Mouse (Mus musculus): ENCODE results near the gene Clec10a. TPM values are rescaled to one million over a fixed set of nuclear protein-coding genes. Genes with fewer than 3 reads are reported as not detected.

The Clec10a gene
- 1.6 TPM for total RNA-seq (2023)

DNA sequence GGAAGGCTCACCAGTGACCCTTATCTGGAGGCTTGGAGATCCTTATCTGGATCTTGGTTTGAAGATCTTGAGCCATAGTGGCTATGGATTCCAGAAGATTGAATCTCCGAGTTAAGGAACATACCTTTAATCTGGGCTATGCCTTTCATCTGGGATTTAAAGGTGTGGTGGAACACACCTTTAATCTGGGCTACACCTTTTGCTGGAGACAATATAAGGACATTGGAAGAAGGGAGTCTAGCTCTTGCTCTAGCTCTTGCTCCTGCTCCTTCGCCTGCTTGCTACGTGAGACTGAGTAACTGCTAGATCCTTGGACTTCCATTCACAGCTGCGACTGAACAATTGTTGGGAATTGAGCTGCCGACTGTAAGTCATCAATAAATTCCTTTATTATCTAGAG lies at the start of gene Clec10a:
Gene Clec10a, plus strand, starts transcription at position 301 of the 400 bp plus-strand sequence.

DNA sequence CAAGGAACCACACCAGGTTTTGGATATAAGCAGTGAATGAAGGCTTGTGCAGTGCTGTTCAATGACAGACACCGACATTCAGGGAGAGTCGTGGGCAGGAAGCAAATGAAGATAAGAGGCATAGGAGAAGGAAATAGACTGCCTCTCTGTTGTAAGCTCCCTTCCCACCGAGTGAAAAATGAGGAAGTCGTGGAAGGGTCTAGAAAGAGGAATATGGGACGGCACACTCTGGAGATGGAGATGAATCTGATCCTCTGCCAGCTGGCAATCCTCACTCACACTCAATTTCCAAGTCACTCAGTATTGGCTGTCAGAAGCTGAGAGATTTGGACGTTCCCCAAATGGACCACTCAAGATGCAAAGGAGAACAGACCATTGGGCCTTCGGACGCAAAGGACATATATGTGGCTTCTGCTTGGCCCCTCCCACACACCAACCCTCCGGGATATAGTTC lies 26.0 kb upstream of the Clec10a start, which contains the start of gene Mgl2:
Gene Mgl2, plus strand, starts transcription at position 404 of the 454 bp plus-strand sequence.

DNA sequence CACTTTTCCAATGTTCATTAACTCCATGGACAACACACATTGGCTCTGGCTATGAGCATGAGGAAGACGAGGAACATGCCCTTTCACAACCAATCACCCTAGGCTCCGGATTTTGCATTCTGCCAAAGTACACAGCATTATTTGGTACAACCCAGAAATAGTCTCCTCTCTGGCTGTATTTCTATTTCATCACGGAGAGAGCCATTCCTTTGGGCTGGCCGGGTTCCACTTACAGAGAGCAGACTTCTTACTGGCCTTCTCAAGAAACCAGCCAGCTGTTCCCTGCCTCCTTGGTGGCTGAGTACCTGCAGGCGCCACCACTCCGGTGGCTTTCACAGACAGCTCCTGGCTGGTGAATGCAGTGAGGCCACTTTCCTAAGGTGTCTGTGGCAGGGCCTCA lies 56.4 kb downstream of the Clec10a start, which contains the start of gene Slc16a11:
Gene Slc16a11, plus strand, starts transcription at position 330 of the 400 bp plus-strand sequence.

Other genes starting within 250 kb of the Clec10a start
- gene Gps2, start 242.3 kb upstream of the Clec10a start, total RNA-seq (2023), result 149 TPM
- gene Eif5a, start 234.2 kb upstream of the Clec10a start, total RNA-seq (2023), result 316 TPM
- gene Ybx2, start 220.4 kb upstream of the Clec10a start, total RNA-seq (2023), result not detected
- not detected for gene Slc2a4, start 208.0 kb upstream of the Clec10a start, total RNA-seq (2023)
- gene Cldn7, start 191.4 kb upstream of the Clec10a start, total RNA-seq (2023), result not detected
- gene Ctdnep1, start 175.0 kb upstream of the Clec10a start, total RNA-seq (2023), result 107 TPM
- 43.9 TPM for gene Elp5, start 173.7 kb upstream of the Clec10a start, total RNA-seq (2023)
- gene Gabarap, start 165.1 kb upstream of the Clec10a start, total RNA-seq (2023), result 190 TPM
- gene Phf23, start 160.4 kb upstream of the Clec10a start, total RNA-seq (2023), result 72.5 TPM
- gene Dvl2, start 155.6 kb upstream of the Clec10a start, total RNA-seq (2023), result 39.2 TPM
- gene Acadvl, start 140.8 kb upstream of the Clec10a start, total RNA-seq (2023), result 79.5 TPM
- 41.1 TPM for gene Dlg4, start 139.3 kb upstream of the Clec10a start, total RNA-seq (2023)
- not detected for gene Asgr1, start 102.1 kb upstream of the Clec10a start, total RNA-seq (2023)
- gene Asgr2, start 63.6 kb upstream of the Clec10a start, total RNA-seq (2023), result not detected
- gene Mgl2, start 25.9 kb upstream of the Clec10a start, total RNA-seq (2023), result not detected
- not detected for gene Slc16a11, start 56.6 kb downstream of the Clec10a start, total RNA-seq (2023)
- gene Slc16a13, start 64.9 kb downstream of the Clec10a start, total RNA-seq (2023), result 3.4 TPM
- 0.77 TPM for gene Bcl6b, start 73.6 kb downstream of the Clec10a start, total RNA-seq (2023)
- 70.5 TPM for gene 0610010K14Rik, start 81.7 kb downstream of the Clec10a start, total RNA-seq (2023)
- 4.8 TPM for gene Gm21988, start 83.6 kb downstream of the Clec10a start, total RNA-seq (2023)
- 68.2 TPM for gene Rnasek, start 83.6 kb downstream of the Clec10a start, total RNA-seq (2023)
- gene Alox12, start 99.2 kb downstream of the Clec10a start, total RNA-seq (2023), result 1.1 TPM
- not detected for gene Alox12e, start 166.4 kb downstream of the Clec10a start, total RNA-seq (2023)
- 0.68 TPM for gene Alox15, start 195.8 kb downstream of the Clec10a start, total RNA-seq (2023)